Mouse (Mus musculus) lung, postnatal 0 days (tissue): ENCODE results near the gene Myo10. TPM values are rescaled to one million over a fixed set of nuclear protein-coding genes. Genes with fewer than 3 reads are reported as not detected.
A peak's percentile ranks its signal among the peaks of the same experiment; 100 is the strongest.

ENCODE experiments used
- ATAC-seq: fragments of 200-750 bp; cut with Nextera tagmentation; 2 replicates; pipeline ENCODE4 v1.8.0; 2017; ENCODE audit warnings: moderate library complexity
- DNase-seq: peaks from one replicate; pipeline ENCODE4 v3.0.0-alpha.2; 2016; ENCODE audit warnings: low spot score
- H3K27ac ChIP-seq: fragments of 300-500 bp; sonication (generic); 2 replicates; pipeline ENCODE4 v1.5.1; 2014; ENCODE audit warnings: antibody characterized with exemption, mild to moderate bottlenecking, low read length, mixed read lengths
- H3K27me3 ChIP-seq: fragments of 300-500 bp; sonication (generic); replicated peaks from 2 replicates; pipeline ENCODE4 v1.6.1; 2014; ENCODE audit warnings: low read length, mixed read lengths; ENCODE audit not compliant: insufficient read depth
- H3K36me3 ChIP-seq: fragments of 300-500 bp; sonication (generic); 2 replicates; pipeline ENCODE4 v1.6.1; 2014; ENCODE audit warnings: low read length, mixed read lengths; ENCODE audit not compliant: insufficient read depth
- H3K4me1 ChIP-seq: fragments of 300-500 bp; sonication (generic); 2 replicates; pipeline ENCODE4 v1.6.1; 2014; ENCODE audit warnings: antibody characterized with exemption, low read depth, low read length, mixed read lengths; ENCODE audit not compliant: insufficient read depth
- H3K4me2 ChIP-seq: fragments of 300-500 bp; sonication (generic); replicated peaks from 2 replicates; pipeline ENCODE4 v1.6.1; 2014; ENCODE audit warnings: low read depth, mild to moderate bottlenecking, low read length, moderate library complexity, mixed read lengths
- H3K4me3 ChIP-seq: fragments of 300-500 bp; sonication (generic); 2 replicates; pipeline ENCODE4 v1.5.1; 2014; ENCODE audit warnings: low read depth, low read length
- H3K9ac ChIP-seq: fragments of 300-500 bp; sonication (generic); replicated peaks from 2 replicates; pipeline ENCODE4 v1.6.1; 2014; ENCODE audit warnings: low read depth, mild to moderate bottlenecking
- H3K9me3 ChIP-seq: fragments of 300-500 bp; sonication (generic); 2 replicates; pipeline ENCODE4 v1.6.1; 2016; ENCODE audit warnings: low read length, mixed read lengths
- CTCF ChIP-seq: IDR thresholded peaks from 2 replicates; pipeline ENCODE4 v1.5.1; 2016; ENCODE audit warnings: antibody characterized with exemption, mild to moderate bottlenecking
- EP300 ChIP-seq: IDR thresholded peaks from 2 replicates; pipeline ENCODE4 v1.6.1; 2016; ENCODE audit warnings: antibody characterized with exemption, mild to moderate bottlenecking, control low read depth
- WGBS: fragments of 180-500 bp; shearing (Covaris S2); extraction: QIAGEN DNeasy Blood & Tissue Kit; methylation state at CpG from one replicate; pipeline ENCODE4 v1.1.7; 2014; 5-methylcytosine and 5-hydroxymethylcytosine counted together
- polyA plus RNA-seq: library from polyadenylated mRNA; unstranded; fragments of >200 nt; fragmentation: Nextera tagmentation; extraction: Ambion mirVana; gene quantifications from 2 replicates; pipeline ENCODE4 v1.2.1, GENCODE M21; 2015

Gene Myo10
- polyA plus RNA-seq, 1 experiment from 2014 or later: 17.3 TPM

DNA sequence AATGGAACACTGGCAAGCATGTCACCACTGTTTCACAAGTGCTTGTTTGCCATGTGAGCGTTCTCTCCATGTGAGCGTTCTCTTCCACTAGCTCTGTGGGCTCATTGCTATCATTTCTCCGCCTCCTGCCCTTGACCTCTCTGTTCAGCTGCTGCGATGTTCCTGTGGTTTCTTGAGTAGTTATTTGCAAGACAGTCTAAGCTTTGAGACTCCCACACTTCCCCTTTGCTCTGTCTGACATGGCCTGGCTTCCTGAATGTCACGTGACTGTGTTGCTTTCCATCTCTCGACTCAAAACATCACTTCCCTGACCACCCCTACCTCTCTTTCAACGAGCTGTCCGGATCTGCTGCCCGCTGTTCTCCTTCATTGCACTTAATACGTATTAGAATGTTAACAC, 206.1 kb downstream of the Myo10 start:
- ATAC-seq (peak; percentile 49), DNase-seq (peak; percentile 63)
- H3K27me3 ChIP-seq: no peaks in the 10 kb centered on the region
- no peak overlapping the region for H3K4me3 ChIP-seq
- H3K27ac ChIP-seq: no peak overlapping the region
- no peaks in the 10 kb centered on the region for H3K4me1 ChIP-seq
- no peak overlapping the region for H3K4me2 ChIP-seq
- H3K9ac ChIP-seq: no peak overlapping the region
- no peaks in the 10 kb centered on the region for H3K36me3 ChIP-seq
- 60% methylated on average over 10 of the region's 10 CpGs for WGBS
- TF ChIP-seq EP300 (no peak), CTCF (no peak)
- H3K9me3 ChIP-seq: no peaks in the 10 kb centered on the region

DNA sequence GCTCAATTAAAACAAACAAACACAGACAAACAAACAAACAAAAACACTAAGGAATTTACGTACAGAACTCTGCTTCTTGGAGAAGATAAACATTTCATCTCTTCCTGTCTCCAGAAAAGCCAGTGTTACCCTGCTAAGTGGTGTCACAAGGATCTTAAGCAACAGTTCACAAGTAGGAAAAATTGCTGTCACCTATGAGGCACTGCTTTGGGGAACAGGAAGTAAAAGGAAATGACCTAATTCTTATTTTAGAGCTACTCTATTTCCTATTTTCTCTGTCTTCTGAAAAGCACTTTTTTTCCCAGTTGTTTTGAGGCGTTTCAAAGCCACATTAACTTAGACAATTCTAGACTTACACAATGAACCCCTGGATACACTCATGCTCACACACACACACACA, 208.1 kb downstream of the Myo10 start:
- no peak overlapping the region for H3K4me3 ChIP-seq
- no peak overlapping the region for H3K4me2 ChIP-seq
- H3K9me3 ChIP-seq: no peaks in the 10 kb centered on the region
- ATAC-seq: no peak
- no peak overlapping the region for H3K9ac ChIP-seq
- WGBS: 38% methylated on average over 2 of the region's 2 CpGs
- TF ChIP-seq EP300 (peak; percentile 31; the same call in 1 of the 2 replicates), CTCF (no peak)
- no peaks in the 10 kb centered on the region for H3K27me3 ChIP-seq
- no peaks in the 10 kb centered on the region for H3K36me3 ChIP-seq
- no peak overlapping the region for H3K27ac ChIP-seq
- peak; percentile 64 for DNase-seq
- H3K4me1 ChIP-seq: no peaks in the 10 kb centered on the region

DNA sequence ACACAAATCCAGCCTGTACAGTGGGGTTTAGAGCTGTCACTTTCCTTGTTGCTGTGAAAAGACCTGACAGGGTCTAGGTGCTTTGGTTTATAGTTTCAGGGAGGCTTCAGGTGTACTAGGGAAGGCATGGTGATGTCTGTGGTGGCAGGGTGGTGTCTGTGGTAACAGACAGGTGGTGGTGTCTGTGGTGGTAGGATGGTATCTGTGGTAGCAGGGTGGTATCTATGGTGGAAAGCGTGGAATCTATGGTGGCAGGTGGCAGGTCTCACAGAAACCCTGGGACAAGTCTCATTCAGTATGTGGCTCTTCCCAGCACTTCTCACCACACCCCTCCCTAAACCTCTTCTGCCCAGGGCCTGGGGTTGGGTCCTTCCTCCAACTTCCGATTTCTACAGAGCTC, 212.0 kb downstream of the Myo10 start:
- Histone ChIP-seq H3K9me3 (no peaks in the 10 kb centered on the region), H3K4me2 (no peak overlapping the region), H3K27ac (no peak overlapping the region), H3K36me3 (no peaks in the 10 kb centered on the region), H3K9ac (no peak overlapping the region), H3K27me3 (no peaks in the 10 kb centered on the region), H3K4me3 (no peak overlapping the region), H3K4me1 (no peaks in the 10 kb centered on the region)
- 62% methylated on average over 2 of the region's 2 CpGs for whole genome bisulfite sequencing
- no peak for DNase-seq
- ATAC-seq: peak; percentile 32; the same call in 1 of the 2 replicates
- TF ChIP-seq EP300 (no peak), CTCF (no peak)

DNA sequence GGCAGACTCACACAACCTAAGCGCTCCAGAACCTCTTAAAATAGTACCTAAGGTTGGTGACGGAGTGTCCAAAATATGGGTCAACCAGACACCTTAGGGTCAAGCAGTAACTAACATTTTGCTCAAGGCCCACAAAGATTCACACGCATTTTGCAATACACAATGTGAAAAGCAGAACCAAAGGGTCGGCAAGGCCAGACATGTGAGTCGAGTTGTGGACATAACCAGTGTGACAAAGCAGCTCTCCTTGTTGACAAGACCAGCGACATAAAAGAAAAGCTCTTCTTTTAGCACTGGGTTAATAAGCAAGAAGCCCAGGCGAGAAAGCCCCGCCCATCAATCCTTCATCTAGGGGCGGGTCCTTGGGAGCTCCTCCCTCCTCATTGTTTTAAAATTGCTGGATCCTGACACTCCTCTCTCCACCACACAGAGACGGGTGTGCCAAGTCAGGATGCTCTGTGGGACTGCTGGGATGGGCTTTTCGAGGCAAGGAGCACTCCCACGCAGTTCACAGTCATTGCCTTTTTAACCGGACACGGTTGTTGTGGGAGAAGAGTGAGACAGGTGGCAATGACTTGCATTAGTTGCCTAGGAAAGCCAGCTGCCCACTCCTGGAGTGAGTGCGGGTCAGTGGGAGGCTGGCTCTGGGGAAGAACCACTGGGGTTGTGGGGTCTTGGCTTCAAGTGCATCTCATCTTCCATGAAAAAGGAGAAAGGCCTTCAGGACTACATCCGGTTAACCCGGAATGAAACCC, 212.8 kb downstream of the Myo10 start:
- Histone ChIP-seq H3K36me3 (no peaks in the 10 kb centered on the region), H3K4me1 (no peaks in the 10 kb centered on the region), H3K27me3 (no peaks in the 10 kb centered on the region), H3K4me2 (no peak overlapping the region), H3K27ac (no peak overlapping the region), H3K9ac (no peak overlapping the region), H3K9me3 (no peaks in the 10 kb centered on the region), H3K4me3 (no peak overlapping the region)
- ATAC-seq: peak; percentile 27; the same call in 1 of the 2 replicates
- DNase-seq: no peak
- TF ChIP-seq CTCF: no peak
- TF ChIP-seq EP300: no peak
- WGBS: 83% methylated on average over 17 of the region's 17 CpGs

DNA sequence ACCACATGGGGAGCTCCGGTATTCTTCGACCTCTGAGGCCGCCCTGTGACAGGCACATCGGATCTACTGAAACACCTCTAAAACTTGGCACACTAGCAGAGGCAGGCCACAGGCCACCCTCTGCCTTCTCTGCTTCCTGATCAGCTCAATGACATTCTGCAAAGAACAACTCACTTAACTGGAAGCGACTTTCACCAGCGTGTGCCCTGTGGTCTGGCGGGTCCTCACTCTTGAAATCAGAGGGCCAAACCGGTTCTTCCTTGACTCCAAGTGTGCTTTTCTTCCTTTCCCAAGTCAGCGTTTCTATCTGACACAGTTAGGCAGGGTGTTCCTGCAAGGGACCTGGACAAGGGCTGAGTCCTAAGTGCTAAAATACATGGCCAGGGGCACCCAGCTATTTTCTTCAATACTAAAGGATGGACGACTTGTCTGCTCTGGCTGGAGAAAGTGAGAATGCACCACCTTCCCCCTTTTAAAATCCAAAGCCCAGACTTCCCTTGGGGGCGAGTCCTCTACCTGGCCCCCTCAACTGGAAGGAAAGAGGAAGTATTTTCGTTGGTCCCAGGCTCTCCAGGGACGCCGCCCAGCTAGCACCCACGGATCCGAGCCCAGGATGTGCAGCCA, 220.2 kb downstream of the Myo10 start:
- Histone ChIP-seq H3K27ac (peak overlapping the region; percentile 71), H3K27me3 (0 out of 2 replicates have a peak, but pooled peaks cover 9% of the 10 kb centered on the region), H3K36me3 (no peaks in the 10 kb centered on the region), H3K4me1 (no peaks in the 10 kb centered on the region; the same call in 1 of the 2 replicates), H3K4me2 (peak overlapping the region; percentile 89), H3K9ac (peak overlapping the region; percentile 23; the same call in 1 of the 2 replicates), H3K4me3 (peak overlapping the region; percentile 68), H3K9me3 (no peaks in the 10 kb centered on the region)
- TF ChIP-seq EP300 (no peak), CTCF (no peak)
- 14% methylated on average over 16 of the region's 16 CpGs for WGBS
- peak; percentile 34 for ATAC-seq
- DNase-seq: peak; percentile 59
